Mouse (Mus musculus) lung, adult 2 months (tissue): ENCODE measurements around the gene E030018B13Rik. TPM values are rescaled to one million over a fixed set of nuclear protein-coding genes. Genes with fewer than 3 reads are reported as not detected.

ENCODE experiments used
- DNase-seq: peaks from one replicate; pipeline ENCODE4 v3.0.0; 2022
- H3K4me1 ChIP-seq: fragments of 200-500 bp; 2 replicates; pipeline ENCODE4 v1.6.1; 2011; ENCODE audit warnings: low read length; ENCODE audit not compliant: control insufficient read depth, insufficient read depth
- H3K4me3 ChIP-seq: fragments of 200-500 bp; replicated peaks from 2 replicates; pipeline ENCODE3; 2011; ENCODE audit warnings: low read depth, mild to moderate bottlenecking, control low read depth, low read length; ENCODE audit errors: extremely low read depth
- CTCF ChIP-seq: fragments of 200-500 bp; IDR thresholded peaks from 2 replicates; pipeline ENCODE4 v1.5.1; 2011; ENCODE audit warnings: mild to moderate bottlenecking, low read length, control low read depth; ENCODE audit not compliant: insufficient read depth
- POLR2A ChIP-seq: fragments of 200-500 bp; IDR thresholded peaks from 2 replicates; pipeline ENCODE4 v1.6.1; 2011; ENCODE audit warnings: low read depth, mild to moderate bottlenecking, control low read depth, low read length, borderline replicate concordance; ENCODE audit errors: extremely low read depth
- WGBS: fragments of 180-500 bp; shearing (Covaris S2); methylation state at CpG from one replicate; pipeline ENCODE4 v1.1.7; 2018; 5-methylcytosine and 5-hydroxymethylcytosine counted together
- polyA plus RNA-seq: library from polyadenylated mRNA; depleted of rRNA; stranded (reverse); fragments of >200 nt; gene quantifications from 2 replicates; pipeline ENCODE4 v1.2.3, GENCODE M21; 2012

E030018B13Rik gene
- polyA plus RNA-seq, 1 experiment, result not detected

DNA sequence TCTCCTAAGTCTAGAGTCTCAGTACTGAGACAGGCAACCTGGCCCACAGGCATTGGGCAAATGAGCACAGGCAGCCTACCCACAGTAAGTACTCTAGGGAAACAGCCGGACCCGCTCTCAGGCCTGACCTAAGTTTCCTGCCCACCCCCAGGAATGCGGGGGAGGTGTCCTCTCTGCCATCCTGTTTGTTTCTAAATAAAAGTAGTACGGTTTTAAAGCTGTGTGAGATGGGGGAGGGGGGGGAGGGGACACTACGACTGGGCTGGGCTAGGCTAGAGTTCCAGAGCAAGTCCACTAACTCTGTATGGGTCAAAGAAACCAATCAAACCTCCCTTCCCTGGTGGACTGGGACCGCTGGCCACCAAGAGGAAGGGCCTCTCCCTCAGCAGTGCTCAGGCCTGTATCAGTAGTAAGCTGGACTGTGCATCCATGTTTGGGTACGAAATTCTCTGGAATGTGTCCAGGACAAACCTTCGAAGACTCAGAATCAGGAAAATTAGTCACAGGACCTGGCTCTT is 29.6 kb upstream of the E030018B13Rik start:
- WGBS, result 22% methylated on average over 8 of the region's 8 CpGs
- Histone ChIP-seq H3K4me1 (peaks cover 23% of the 10 kb centered on the region), H3K4me3 (no peak overlapping the region)
- DNase-seq, result no peak
- TF ChIP-seq CTCF (no peak), POLR2A (peak; percentile 54; the same call in 1 of the 2 replicates)

GRCm38 (mm10) chr7:63887602-63888123 is 29.0 kb upstream of the E030018B13Rik start:
- WGBS, result 74% methylated on average over 10 of the region's 10 CpGs

DNA sequence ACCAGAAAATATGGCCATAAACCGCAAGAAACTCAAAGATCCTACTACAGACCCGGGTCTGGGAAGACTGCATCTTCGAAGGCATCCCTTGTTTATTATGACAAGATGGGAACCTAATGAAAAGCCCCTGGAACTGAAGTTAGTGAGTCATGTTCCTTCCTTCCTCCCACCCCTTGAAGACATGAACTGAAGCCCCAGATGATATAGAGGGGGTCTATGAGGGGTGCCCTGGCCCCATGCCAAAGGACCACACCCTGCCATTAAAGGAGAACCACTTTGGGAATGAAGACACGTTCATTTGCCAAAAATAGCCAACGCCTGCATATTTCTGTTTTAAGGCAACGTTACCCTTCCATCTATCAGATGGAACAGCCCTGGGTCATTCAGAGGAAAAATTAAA is 28.0 kb upstream of the E030018B13Rik start:
- WGBS, result 38% methylated on average over 6 of the region's 6 CpGs
- Histone ChIP-seq H3K4me1 (peaks cover 23% of the 10 kb centered on the region), H3K4me3 (no peak overlapping the region)
- no peak for DNase-seq
- no peak for TF ChIP-seq POLR2A
- no peak for TF ChIP-seq CTCF

More at GRCm38 (mm10) chr7:63887602-63888123, 29.0 kb upstream of the E030018B13Rik start:
- DNase-seq, result no peak
- peaks cover 23% of the 10 kb centered on the region for H3K4me1 ChIP-seq
- TF ChIP-seq POLR2A, result no peak
- TF ChIP-seq CTCF, result no peak
- H3K4me3 ChIP-seq, result no peak overlapping the region

DNA sequence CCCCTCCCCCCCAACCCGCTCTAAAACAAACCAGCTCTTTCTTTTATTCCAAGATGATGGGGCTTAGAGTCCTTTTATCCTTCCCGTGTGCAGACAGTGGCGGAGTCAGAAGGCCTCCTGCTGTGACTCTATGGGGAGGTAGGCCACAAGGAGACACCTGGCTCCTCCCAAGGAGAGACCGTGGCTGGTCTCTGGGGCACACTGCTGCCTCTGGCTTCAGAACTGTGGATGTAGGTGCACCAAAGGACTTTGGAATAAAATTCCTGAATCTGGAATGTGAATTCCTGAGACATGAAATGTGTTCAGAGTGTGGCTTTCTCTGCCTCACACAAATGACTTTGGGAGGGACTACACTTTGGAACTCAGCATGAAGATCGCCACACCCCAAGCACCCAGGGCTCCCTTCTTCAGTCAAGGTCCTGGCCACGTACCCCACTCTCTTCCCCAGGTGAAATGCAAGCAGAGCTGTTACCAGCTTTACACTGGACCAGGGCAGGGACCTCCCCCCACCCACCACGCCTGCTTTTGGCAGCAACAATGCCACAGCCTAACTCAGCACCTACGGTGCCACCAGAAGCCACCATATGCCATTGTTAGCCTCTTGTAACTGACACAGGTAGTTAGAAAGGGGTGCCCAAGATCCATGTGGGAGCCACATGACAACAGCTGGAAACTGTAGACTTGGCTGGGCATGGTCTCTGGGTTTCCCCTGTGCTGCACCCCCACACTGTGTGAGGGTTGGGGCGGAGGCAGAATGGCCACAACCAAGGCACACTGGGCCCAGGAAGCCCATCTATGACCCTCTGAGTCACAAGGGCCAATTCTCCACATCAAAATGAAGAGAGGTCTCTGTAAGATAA is 27.3 kb upstream of the E030018B13Rik start:
- Histone ChIP-seq H3K4me3 (no peak overlapping the region), H3K4me1 (peaks cover 22% of the 10 kb centered on the region)
- no peak for DNase-seq
- TF ChIP-seq POLR2A (no peak), CTCF (no peak)
- 73% methylated on average over 9 of the region's 9 CpGs for WGBS

DNA sequence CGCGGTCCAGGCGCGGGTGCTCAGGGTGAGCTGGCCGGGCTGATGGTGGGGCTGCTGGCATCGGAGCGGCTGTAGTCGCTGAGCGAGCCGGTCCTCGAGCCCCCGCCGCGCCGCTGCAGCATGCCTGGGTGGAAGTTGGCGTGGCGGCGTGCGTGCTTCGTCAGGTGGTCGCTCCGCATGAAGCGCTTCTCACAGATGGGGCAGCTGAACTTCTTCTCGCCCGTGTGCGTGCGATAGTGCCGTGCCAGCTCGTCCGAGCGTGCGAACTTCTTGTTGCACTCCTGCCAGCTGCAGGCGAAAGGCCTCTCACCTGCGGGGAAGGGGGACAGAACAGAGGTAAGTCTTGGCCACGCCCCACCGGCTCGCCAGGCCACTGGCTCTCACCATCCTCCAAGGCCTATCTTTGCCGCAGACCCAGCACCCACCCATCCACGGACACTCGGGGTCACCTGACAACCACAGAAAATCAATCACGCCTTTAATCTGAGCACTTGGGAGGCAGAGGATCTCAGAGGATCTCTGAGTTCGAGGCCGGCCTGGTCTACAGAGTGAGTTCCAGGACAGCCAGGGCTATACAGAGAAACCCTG is 25.1 kb upstream of the E030018B13Rik start:
- Histone ChIP-seq H3K4me1 (peaks cover 30% of the 10 kb centered on the region), H3K4me3 (no peak overlapping the region)
- 83% methylated on average over 43 of the region's 43 CpGs for WGBS
- TF ChIP-seq CTCF, result no peak
- DNase-seq, result no peak

- Histone ChIP-seq H3K4me3 (no peak overlapping the region), H3K4me1 (peaks cover 29% of the 10 kb centered on the region)
- 88% methylated on average over 5 of the region's 5 CpGs for WGBS
- no peak for DNase-seq
- no peak for TF ChIP-seq POLR2A
- no peak for TF ChIP-seq CTCF
These were observed 23.5 kb upstream of the E030018B13Rik start for GRCm38 (mm10) chr7:63893201-63893600.

DNA sequence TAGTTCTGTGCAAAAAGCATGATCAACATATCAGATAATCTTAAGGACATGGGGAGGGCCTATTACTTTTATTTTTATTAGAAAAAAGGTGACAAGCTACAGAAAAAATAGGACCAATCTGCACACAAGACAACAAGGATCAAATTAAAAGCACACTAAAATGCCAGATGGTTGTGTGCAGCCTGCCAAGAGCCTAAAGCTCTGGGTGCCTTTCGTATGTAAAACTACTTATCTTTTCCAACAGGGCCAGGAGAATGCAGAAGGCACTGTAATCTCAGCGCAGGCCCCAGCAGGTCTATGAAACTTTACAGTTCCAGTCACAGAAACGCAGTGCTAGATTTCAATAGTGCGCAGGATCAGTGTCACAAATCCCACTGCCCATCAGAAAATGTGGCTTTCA is 22.9 kb upstream of the E030018B13Rik start:
- peaks cover 31% of the 10 kb centered on the region for H3K4me1 ChIP-seq
- H3K4me3 ChIP-seq, result no peak overlapping the region
- WGBS, result 82% methylated on average over 4 of the region's 4 CpGs
- DNase-seq, result no peak
- TF ChIP-seq POLR2A, result no peak
- no peak for TF ChIP-seq CTCF

DNA sequence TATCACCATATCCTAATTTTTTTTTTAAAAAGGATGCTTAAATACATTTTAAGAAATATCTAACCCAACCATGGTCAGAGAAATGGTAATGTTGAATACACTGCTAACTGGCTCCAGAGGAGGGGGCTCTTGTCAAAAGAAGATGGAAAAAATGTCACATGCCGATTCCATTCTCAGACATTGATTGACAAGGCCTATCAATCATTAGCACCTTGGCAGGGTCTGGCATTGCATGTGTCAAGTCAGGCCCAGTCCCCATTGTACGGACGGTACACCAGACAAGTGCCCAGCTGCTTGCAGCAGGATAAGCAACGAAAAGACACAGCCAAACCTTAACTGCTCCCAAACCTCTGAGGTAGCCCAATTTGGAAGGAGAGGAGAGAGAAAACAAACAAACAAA is 22.0 kb upstream of the E030018B13Rik start:
- no peak for TF ChIP-seq POLR2A
- no peak for TF ChIP-seq CTCF
- peaks cover 26% of the 10 kb centered on the region for H3K4me1 ChIP-seq
- H3K4me3 ChIP-seq, result no peak overlapping the region
- 57% methylated on average over 4 of the region's 4 CpGs for WGBS
- DNase-seq, result no peak

GRCm38 (mm10) chr7:63895223-63895622 is 21.4 kb upstream of the E030018B13Rik start:
- Histone ChIP-seq H3K4me1 (peaks cover 27% of the 10 kb centered on the region), H3K4me3 (no peak overlapping the region)
- no peak for DNase-seq
- no peak for TF ChIP-seq POLR2A
- TF ChIP-seq CTCF, result no peak
- 56% methylated on average over 3 of the region's 3 CpGs for WGBS
